Mouse (Mus musculus): ENCODE data around the gene Wtip. TPM values are rescaled to one million over a fixed set of nuclear protein-coding genes. Genes with fewer than 3 reads are reported as not detected.

Gene Wtip
- polyA plus RNA-seq (2014; fragmentation: Illumina TruSeq; extraction: RNeasy Lipid Tissue Mini Kit (QIAGEN cat#74804); ENCODE audit: low replicate concordance), result not detected

GRCm38 (mm10) chr7:34133117-34133762, at the start of gene Wtip:
TSS of gene Wtip (minus strand) at chr7:34133268.

GRCm38 (mm10) chr7:34169454-34169853, 36.4 kb upstream of the Wtip start, which contains the start of gene Uba2:
TSS of gene Uba2 (minus strand) at chr7:34169599.

GRCm38 (mm10) chr7:34094911-34095481, 38.1 kb downstream of the Wtip start, which contains the start of gene Scgb1b30:
TSS of gene Scgb1b30 (plus strand) at chr7:34095431.

Other genes with a start within 250 kb of the Wtip start
- not detected for gene Scgb2b26, start 188.2 kb downstream of the Wtip start, polyA plus RNA-seq (2014; fragmentation: Illumina TruSeq; extraction: RNeasy Lipid Tissue Mini Kit (QIAGEN cat#74804); ENCODE audit: low replicate concordance)
- not detected for gene Scgb2b27, start 119.3 kb downstream of the Wtip start, polyA plus RNA-seq (2014; fragmentation: Illumina TruSeq; extraction: RNeasy Lipid Tissue Mini Kit (QIAGEN cat#74804); ENCODE audit: low replicate concordance)
- gene Scgb1b27, start 111.8 kb downstream of the Wtip start, polyA plus RNA-seq (2014; fragmentation: Illumina TruSeq; extraction: RNeasy Lipid Tissue Mini Kit (QIAGEN cat#74804); ENCODE audit: low replicate concordance), result not detected
- not detected for gene Scgb1b30, start 37.8 kb downstream of the Wtip start, polyA plus RNA-seq (2014; fragmentation: Illumina TruSeq; extraction: RNeasy Lipid Tissue Mini Kit (QIAGEN cat#74804); ENCODE audit: low replicate concordance)
- 57.0 TPM for gene Uba2, start 36.3 kb upstream of the Wtip start, polyA plus RNA-seq (2014; fragmentation: Illumina TruSeq; extraction: RNeasy Lipid Tissue Mini Kit (QIAGEN cat#74804); ENCODE audit: low replicate concordance)
- gene Pdcd2l, start 63.4 kb upstream of the Wtip start, polyA plus RNA-seq (2014; fragmentation: Illumina TruSeq; extraction: RNeasy Lipid Tissue Mini Kit (QIAGEN cat#74804); ENCODE audit: low replicate concordance), result 2.3 TPM
- 20.1 TPM for gene Gpi1, start 97.1 kb upstream of the Wtip start, polyA plus RNA-seq (2014; fragmentation: Illumina TruSeq; extraction: RNeasy Lipid Tissue Mini Kit (QIAGEN cat#74804); ENCODE audit: low replicate concordance)
- gene Gm6096, start 117.8 kb upstream of the Wtip start, polyA plus RNA-seq (2014; fragmentation: Illumina TruSeq; extraction: RNeasy Lipid Tissue Mini Kit (QIAGEN cat#74804); ENCODE audit: low replicate concordance), result not detected
- 29.7 TPM for gene 4931406P16Rik, start 180.3 kb upstream of the Wtip start, polyA plus RNA-seq (2014; fragmentation: Illumina TruSeq; extraction: RNeasy Lipid Tissue Mini Kit (QIAGEN cat#74804); ENCODE audit: low replicate concordance)